Mouse (Mus musculus) olfactory bulb, adult 2 months (tissue): ENCODE measurements around the gene 2200002D01Rik. TPM values are rescaled to one million over a fixed set of nuclear protein-coding genes. Genes with fewer than 3 reads are reported as not detected.
"Not testable (repeated sequence)": the region's sequence is repeated elsewhere in the genome, so short reads cannot be mapped to it uniquely, and the experiment has no call there.

Source experiments
- H3K27ac ChIP-seq: fragments of 200-500 bp; 2 replicates; pipeline ENCODE4 v1.5.1; 2012; ENCODE audit warnings: low read depth, low read length; ENCODE audit not compliant: insufficient read depth
- H3K4me1 ChIP-seq: fragments of 200-500 bp; 2 replicates; pipeline ENCODE4 v1.6.1; 2012; ENCODE audit warnings: low read length; ENCODE audit not compliant: control insufficient read depth, insufficient read depth
- H3K4me3 ChIP-seq: fragments of 200-500 bp; 2 replicates; pipeline ENCODE4 v1.5.1; 2012; ENCODE audit warnings: mild to moderate bottlenecking, low read depth, low read length, moderate library complexity; ENCODE audit not compliant: insufficient read depth
- CTCF ChIP-seq: fragments of 200-500 bp; IDR thresholded peaks from 2 replicates; pipeline ENCODE4 v1.5.1; 2012; ENCODE audit warnings: low read depth, mild to moderate bottlenecking, low read length, moderate library complexity; ENCODE audit not compliant: insufficient read depth
- POLR2A ChIP-seq: fragments of 200-500 bp; IDR thresholded peaks from 2 replicates; pipeline ENCODE4 v1.6.1; 2012; ENCODE audit warnings: mild to moderate bottlenecking, low read depth, low read length, moderate library complexity; ENCODE audit not compliant: insufficient read depth
- WGBS: fragments of 180-500 bp; shearing (Covaris S2); methylation state at CpG from one replicate; pipeline ENCODE4 v1.1.7; 2018; 5-methylcytosine and 5-hydroxymethylcytosine counted together
- polyA plus RNA-seq: library from polyadenylated mRNA; stranded (reverse); fragments of >200 nt; gene quantifications from 2 replicates; pipeline ENCODE4 v1.2.4, GENCODE M21; 2012; ENCODE audit warnings: low replicate concordance; ENCODE audit not compliant: missing spikeins, insufficient read depth, insufficient read length

2200002D01Rik gene
- polyA plus RNA-seq, 1 experiment = not detected

- 32% methylated on average over 26 of the region's 26 CpGs for WGBS
- no peak overlapping the region for H3K27ac ChIP-seq
- no peak for TF ChIP-seq POLR2A
- TF ChIP-seq CTCF = no peak
- no peak overlapping the region for H3K4me3 ChIP-seq
- H3K4me1 ChIP-seq = peaks cover 21% of the 10 kb centered on the region
These were observed 36.0 kb downstream of the 2200002D01Rik start for GRCm38 (mm10) chr7:29212199-29212765.

DNA sequence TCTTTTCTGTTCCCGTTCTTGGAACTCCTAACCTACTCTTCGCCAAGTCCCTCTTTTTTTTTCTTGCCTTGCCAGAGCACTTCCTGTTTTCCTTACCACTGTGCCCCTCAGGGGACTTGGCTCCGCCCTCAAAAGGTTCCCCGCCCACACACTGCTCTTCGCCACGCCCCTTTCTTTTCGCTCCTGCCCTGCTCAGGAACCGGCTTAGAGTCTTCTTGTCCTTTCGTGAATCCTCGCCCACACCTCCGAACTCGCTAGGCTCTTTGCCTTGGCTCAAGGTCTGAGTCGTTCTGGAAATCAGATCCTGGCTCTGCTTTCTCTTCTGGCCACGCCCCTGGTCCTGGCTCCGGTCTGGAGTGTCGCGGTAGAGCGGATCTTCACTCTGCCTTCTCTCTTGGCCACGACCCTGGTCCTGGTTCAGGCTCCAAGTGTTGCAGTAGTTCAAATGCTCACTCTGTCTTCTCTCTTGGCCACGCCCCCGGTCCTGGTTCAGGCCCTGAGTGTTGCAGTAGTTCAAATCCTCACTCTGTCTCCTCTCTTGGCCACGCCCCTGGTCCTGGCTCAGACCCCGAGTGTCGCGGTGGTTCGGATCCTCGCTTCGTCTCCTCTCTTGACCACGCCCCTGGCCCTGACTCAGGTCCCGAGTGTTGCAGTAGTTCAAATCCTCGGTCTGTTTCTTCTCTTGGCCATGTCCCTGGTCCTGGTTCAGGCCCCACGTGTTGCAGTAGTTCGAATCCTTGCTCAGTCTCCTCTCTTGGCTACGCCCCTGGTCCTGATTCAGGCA is 36.7 kb downstream of the 2200002D01Rik start:
- Histone ChIP-seq H3K4me3 (peak overlapping the region; percentile 16), H3K4me1 (peaks cover 21% of the 10 kb centered on the region), H3K27ac (no peak overlapping the region)
- WGBS = 7% methylated on average over 34 of the region's 34 CpGs
- TF ChIP-seq CTCF (no peak), POLR2A (no peak)

DNA sequence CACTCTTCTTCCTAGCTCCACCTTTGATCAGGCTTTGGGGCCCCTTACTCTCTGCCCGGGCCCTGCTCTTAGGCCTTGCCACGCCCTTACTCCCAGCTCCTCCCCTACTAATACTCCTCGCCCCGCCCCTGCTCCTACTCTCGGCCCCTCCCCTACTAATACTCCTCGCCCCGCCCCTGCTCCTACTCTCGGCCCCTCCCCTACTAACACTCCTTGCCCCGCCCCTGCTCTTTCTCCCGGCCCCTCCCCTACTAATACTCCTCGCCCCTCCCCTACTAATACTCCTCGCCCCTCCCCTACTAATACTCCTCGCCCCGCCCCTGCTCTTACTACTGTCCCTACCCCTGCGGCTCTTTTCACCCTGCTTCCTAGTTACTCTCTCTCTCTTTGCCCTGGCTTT is 37.3 kb downstream of the 2200002D01Rik start:
- H3K4me1 ChIP-seq = peaks cover 21% of the 10 kb centered on the region
- WGBS = 24% methylated on average over 14 of the region's 15 CpGs
- H3K4me3 ChIP-seq = peak overlapping the region; percentile 16
- not testable (repeated sequence) for H3K27ac ChIP-seq

- 75% methylated on average over 6 of the region's 6 CpGs for WGBS
- no peak overlapping the region for H3K27ac ChIP-seq
- TF ChIP-seq POLR2A (no peak), CTCF (no peak)
- no peaks in the 10 kb centered on the region for H3K4me1 ChIP-seq
- H3K4me3 ChIP-seq = no peak overlapping the region
These were observed 45.7 kb downstream of the 2200002D01Rik start for GRCm38 (mm10) chr7:29202577-29202976.

Other genes starting within 250 kb of the 2200002D01Rik start
- not detected in 2 replicates for gene Ryr1, start 123.3 kb downstream of the 2200002D01Rik start, polyA plus RNA-seq
- gene Rasgrp4, start 113.6 kb downstream of the 2200002D01Rik start, polyA plus RNA-seq = not detected in 2 replicates
- not detected in 2 replicates for gene Fam98c, start 92.2 kb downstream of the 2200002D01Rik start, polyA plus RNA-seq
- gene Ggn, start 78.3 kb downstream of the 2200002D01Rik start, polyA plus RNA-seq = not detected in 2 replicates
- not detected in 2 replicates for gene Spred3, start 78.1 kb downstream of the 2200002D01Rik start, polyA plus RNA-seq
- gene Psmd8, start 67.8 kb downstream of the 2200002D01Rik start, polyA plus RNA-seq = not detected in 2 replicates
- gene Catsperg1, start 34.4 kb downstream of the 2200002D01Rik start, polyA plus RNA-seq = not detected in 2 replicates
- not detected in 2 replicates for gene Kcnk6, start 16.0 kb downstream of the 2200002D01Rik start, polyA plus RNA-seq
- not detected in 2 replicates for gene Yif1b, start 10.1 kb downstream of the 2200002D01Rik start, polyA plus RNA-seq
- gene Spint2, start 33.4 kb upstream of the 2200002D01Rik start, polyA plus RNA-seq = not detected in 2 replicates
- not detected in 2 replicates for gene Ppp1r14a, start 40.8 kb upstream of the 2200002D01Rik start, polyA plus RNA-seq
- not detected in 2 replicates for gene Dpf1, start 55.5 kb upstream of the 2200002D01Rik start, polyA plus RNA-seq